Mouse (Mus musculus): Measurements from ENCODE around the gene Ttc28. TPM values are rescaled to one million over a fixed set of nuclear protein-coding genes. Genes with fewer than 3 reads are reported as not detected.

Gene Ttc28
- total RNA-seq, 2 experiments from 2014 or later: 12.4 to 13.0 TPM

GRCm38 (mm10) chr5:111054380-111054779 is 174.8 kb downstream of the Ttc28 start:
- no peak for DNase-seq

GRCm38 (mm10) chr5:111054848-111055428 is 175.3 kb downstream of the Ttc28 start:
- no peak for DNase-seq

- peak; percentile 38 to 55 for DNase-seq
Measured at GRCm38 (mm10) chr5:111055507-111055906, 175.9 kb downstream of the Ttc28 start.

- no peak for DNase-seq
Measured at GRCm38 (mm10) chr5:111057084-111057483, 177.5 kb downstream of the Ttc28 start.

- no peak for DNase-seq
Measured at GRCm38 (mm10) chr5:111058401-111059139, 179.0 kb downstream of the Ttc28 start.

- DNase-seq: peak; percentile 54 to 66
Measured at GRCm38 (mm10) chr5:111059140-111059921, 179.7 kb downstream of the Ttc28 start.

GRCm38 (mm10) chr5:111060246-111060745 is 180.7 kb downstream of the Ttc28 start:
- no peak for DNase-seq

- DNase-seq: no peak
Measured at GRCm38 (mm10) chr5:111063155-111063554, 183.6 kb downstream of the Ttc28 start.

GRCm38 (mm10) chr5:111063991-111064390 is 184.4 kb downstream of the Ttc28 start:
- no peak for DNase-seq

- DNase-seq: peak in 1 of 2 experiments; percentile 29
Measured at GRCm38 (mm10) chr5:111065770-111066169, 186.2 kb downstream of the Ttc28 start.

- no peak for DNase-seq
Measured at GRCm38 (mm10) chr5:111069503-111069902, 189.9 kb downstream of the Ttc28 start.

- no peak for DNase-seq
Measured at GRCm38 (mm10) chr5:111069931-111070330, 190.3 kb downstream of the Ttc28 start.

- no peak for DNase-seq
Measured at GRCm38 (mm10) chr5:111070361-111070760, 190.8 kb downstream of the Ttc28 start.

GRCm38 (mm10) chr5:111073316-111073736 is 193.7 kb downstream of the Ttc28 start:
- no peak for DNase-seq

- DNase-seq: no peak
Measured at GRCm38 (mm10) chr5:111074050-111074449, 194.4 kb downstream of the Ttc28 start.

- DNase-seq: no peak
Measured at GRCm38 (mm10) chr5:111075841-111076240, 196.2 kb downstream of the Ttc28 start.

- DNase-seq: no peak
Measured at GRCm38 (mm10) chr5:111077261-111077660, 197.7 kb downstream of the Ttc28 start.

GRCm38 (mm10) chr5:111080601-111081000 is 201.0 kb downstream of the Ttc28 start:
- no peak for DNase-seq

GRCm38 (mm10) chr5:111085849-111086248 is 206.2 kb downstream of the Ttc28 start:
- DNase-seq: no peak

- DNase-seq: no peak
Measured at GRCm38 (mm10) chr5:111096750-111097149, 217.1 kb downstream of the Ttc28 start.

GRCm38 (mm10) chr5:111097233-111098160 is 217.9 kb downstream of the Ttc28 start:
- no peak for DNase-seq

Measured in heart, adult 18-20 months (tissue).